Mouse (Mus musculus) layer of hippocampus, adult 2 months (tissue): ENCODE measurements around the gene Tmem121b. TPM values are rescaled to one million over a fixed set of nuclear protein-coding genes. Genes with fewer than 3 reads are reported as not detected.
A peak's percentile ranks its signal among the peaks of the same experiment; 100 is the strongest.

Experiments used
- DNase-seq, 2 experiments: peaks; one replicate each; pipeline ENCODE4 v3.0.0; 2022; ENCODE audit warnings: low spot score in 2 of 2
- H3K27ac ChIP-seq: fragments of 200-600 bp; 2 replicates; pipeline ENCODE4 v1.8.1; 2022
- H3K4me3 ChIP-seq: fragments of 200-600 bp; 2 replicates; pipeline ENCODE4 v1.8.1; 2022; ENCODE audit warnings: mild to moderate bottlenecking
- CTCF ChIP-seq: fragments of 200-600 bp; conservative IDR thresholded peaks from 2 replicates; pipeline ENCODE4 v1.8.1; 2022; ENCODE audit warnings: antibody characterized with exemption, mild to moderate bottlenecking, moderate library complexity
- total RNA-seq, 2 experiments: library from RNA; stranded (reverse); gene quantifications; 2 replicates each; pipeline ENCODE4 v1.2.3; 2021

Gene Tmem121b
- total RNA-seq, 2 experiments from 2014 or later, result 38.2 to 38.6 TPM

DNA sequence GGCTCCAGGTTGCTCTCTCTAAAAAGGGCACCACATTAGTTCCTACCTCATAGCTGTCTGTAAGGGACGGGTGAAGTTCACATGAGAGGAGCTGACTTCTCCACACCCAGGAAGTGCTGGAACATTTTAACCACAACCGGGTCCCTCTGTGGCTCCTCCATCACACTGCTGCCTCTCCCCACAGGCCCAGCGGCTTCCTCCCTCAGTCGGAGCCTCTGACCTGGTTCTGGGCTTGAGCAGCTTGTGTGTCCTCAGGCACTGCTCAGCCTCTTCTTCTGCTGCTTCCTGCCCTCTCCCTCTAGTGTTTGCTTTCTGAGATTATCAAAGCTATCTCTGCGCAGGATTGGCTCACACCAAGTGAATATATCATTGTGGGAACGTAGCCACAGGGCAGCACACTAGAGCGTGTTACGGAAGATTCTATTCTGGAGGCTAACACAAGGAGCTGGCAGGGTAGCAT lies 7.5 kb downstream of the Tmem121b start:
- no peak for DNase-seq

DNA sequence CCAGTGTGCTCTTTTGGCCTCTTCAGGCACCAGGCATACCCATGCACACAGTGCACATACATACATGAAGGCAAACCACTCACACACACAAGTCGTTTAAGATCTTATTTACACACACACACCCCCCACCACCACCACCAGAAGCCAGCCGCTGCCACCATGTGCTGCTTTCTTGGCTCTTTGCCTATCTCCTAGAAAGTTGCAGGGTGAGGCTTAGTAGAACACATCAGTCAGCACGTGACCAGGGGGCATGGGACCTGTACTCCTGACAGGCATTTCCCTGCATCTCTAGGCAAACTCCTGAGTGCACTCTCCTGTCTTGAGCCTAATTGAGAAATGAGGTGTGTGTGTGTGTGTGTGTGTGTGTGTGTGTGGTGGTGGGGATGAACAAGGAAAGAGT lies 8.6 kb downstream of the Tmem121b start:
- Histone ChIP-seq H3K27ac (no peak overlapping the region), H3K4me3 (no peak overlapping the region)
- TF ChIP-seq CTCF, result no peak
- DNase-seq, result no peak

More for the DNA sequence above, 7.5 kb downstream of the Tmem121b start:
- no peak for TF ChIP-seq CTCF
- Histone ChIP-seq H3K27ac (no peak overlapping the region), H3K4me3 (no peak overlapping the region)

DNA sequence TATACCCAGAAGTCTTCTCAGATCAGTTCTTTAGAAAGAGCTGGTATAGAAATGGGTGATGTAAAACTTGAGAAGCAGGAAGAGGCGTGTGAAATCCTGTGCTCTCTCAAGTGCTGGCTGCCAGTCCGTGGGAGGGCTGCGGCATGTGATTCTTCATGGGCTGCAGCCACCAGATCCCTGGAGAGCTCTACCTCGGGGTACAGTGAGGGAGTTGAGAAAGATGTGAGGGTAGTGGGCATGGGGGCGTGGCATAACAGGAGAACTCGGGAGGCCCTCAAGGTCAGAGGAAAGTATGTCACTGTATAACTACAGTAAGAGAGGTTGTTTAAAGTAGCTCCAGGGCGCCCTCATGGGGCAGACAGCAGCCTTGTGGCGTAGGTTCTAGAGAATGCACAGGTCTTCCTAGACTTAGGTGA lies 10.4 kb downstream of the Tmem121b start:
- no peak overlapping the region for H3K4me3 ChIP-seq
- TF ChIP-seq CTCF, result peak; percentile 81
- H3K27ac ChIP-seq, result 0 out of 2 replicates have a peak overlapping the region, but pooled peaks have one; percentile 6
- DNase-seq, result no peak

DNA sequence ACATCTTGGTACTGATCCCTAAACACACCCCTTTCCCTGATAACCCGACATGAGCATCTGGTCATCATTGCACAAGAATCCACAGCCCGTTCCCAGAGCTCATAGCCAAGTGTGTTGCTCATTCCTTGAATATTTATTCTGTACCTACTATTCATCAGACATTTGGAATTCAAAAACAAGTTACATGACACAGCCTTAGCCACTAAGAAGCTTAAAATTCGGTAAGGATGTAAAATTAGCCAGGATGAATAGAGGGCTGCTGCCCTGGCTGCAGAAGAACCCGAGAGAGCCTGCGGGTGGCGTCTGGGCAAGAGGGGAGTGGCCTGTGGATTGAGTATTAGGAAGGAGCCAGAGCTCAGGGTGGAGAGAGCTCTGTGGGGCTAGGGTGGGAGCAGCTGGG lies 10.9 kb downstream of the Tmem121b start:
- no peak overlapping the region for H3K4me3 ChIP-seq
- no peak for TF ChIP-seq CTCF
- no peak for DNase-seq
- 0 out of 2 replicates have a peak overlapping the region, but pooled peaks have one; percentile 6 for H3K27ac ChIP-seq

DNA sequence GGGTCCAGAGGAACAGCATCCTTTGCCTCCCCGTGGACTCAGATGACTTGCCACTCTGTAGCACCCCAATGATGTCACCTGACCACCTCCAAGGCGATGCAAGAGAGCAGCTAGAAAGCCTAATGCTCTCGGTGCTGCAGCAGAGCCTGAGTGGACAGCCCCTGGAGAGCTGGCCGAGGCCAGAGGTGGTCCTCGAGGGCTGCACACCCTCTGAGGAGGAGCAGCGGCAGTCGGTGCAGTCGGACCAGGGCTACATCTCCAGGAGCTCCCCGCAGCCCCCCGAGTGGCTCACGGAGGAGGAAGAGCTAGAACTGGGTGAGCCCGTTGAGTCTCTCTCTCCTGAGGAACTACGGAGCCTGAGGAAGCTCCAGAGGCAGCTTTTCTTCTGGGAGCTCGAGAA lies 11.6 kb downstream of the Tmem121b start:
- Histone ChIP-seq H3K4me3 (no peak overlapping the region), H3K27ac (no peak overlapping the region)
- no peak for DNase-seq
- no peak for TF ChIP-seq CTCF

DNA sequence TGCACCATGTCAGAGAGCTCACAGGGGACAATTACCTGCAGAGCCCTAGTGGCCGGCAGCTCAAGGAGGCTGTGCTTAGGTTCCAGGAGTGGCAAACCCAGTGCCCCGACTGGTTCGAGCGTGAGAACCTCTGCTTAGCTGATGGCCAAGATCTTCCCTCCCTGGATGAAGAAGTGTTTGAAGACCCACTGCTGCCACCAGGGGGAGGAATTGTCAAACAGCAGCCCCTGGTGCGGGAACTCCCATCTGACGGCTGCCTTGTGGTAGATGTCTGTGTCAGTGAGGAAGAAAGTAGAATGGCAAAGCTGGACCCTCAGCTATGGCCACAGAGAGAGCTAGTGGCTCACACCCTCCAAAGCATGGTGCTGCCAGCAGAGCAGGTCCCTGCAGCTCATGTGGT lies 12.1 kb downstream of the Tmem121b start:
- peak; percentile 69 for TF ChIP-seq CTCF
- H3K27ac ChIP-seq, result no peak overlapping the region
- no peak overlapping the region for H3K4me3 ChIP-seq
- DNase-seq, result no peak

DNA sequence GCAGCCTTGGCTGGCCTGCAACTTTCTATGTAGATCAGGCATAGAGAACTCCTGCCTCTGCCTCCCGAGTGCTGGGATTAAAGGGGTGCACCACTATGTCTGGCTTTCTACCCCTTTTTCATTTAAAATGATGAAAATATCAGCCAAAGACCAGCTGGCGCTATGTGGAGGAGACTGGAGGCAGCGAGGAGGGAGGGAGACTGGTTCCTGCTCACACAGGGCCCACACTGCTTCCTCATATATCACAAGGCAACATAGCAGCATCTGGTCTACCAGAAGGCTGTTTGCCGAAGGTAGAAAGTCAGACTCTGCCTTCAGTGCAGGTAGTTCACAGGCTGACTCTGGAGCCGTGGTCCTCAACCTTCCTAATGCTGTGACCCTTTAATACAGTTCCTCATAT lies 13.2 kb downstream of the Tmem121b start:
- peak; percentile 53 to 68 for DNase-seq
- H3K27ac ChIP-seq, result peak overlapping the region; percentile 61
- no peak overlapping the region for H3K4me3 ChIP-seq
- TF ChIP-seq CTCF, result no peak

DNA sequence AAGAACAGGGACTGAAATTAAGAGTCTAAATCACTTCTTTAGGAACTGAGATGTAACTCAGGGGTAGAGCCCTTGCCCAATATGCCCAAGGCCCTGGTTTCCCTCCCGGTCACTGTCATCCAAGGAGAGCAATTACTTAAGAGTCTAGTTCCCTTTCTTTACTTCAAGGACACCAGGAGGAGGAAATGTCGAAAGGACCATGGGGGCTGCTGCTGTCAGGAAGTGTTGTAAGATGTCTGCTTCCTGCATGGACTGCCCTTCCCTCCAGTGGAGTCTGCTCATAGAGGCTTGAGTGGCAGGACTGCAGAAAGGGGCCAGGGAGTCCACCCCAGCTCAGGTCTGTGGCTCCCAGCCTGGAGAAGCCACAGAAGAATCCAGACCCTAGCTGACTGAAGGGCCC lies 14.3 kb downstream of the Tmem121b start:
- Histone ChIP-seq H3K27ac (peak overlapping the region; percentile 61; the same call in 1 of the 2 replicates), H3K4me3 (no peak overlapping the region)
- no peak for DNase-seq
- TF ChIP-seq CTCF, result no peak

DNA sequence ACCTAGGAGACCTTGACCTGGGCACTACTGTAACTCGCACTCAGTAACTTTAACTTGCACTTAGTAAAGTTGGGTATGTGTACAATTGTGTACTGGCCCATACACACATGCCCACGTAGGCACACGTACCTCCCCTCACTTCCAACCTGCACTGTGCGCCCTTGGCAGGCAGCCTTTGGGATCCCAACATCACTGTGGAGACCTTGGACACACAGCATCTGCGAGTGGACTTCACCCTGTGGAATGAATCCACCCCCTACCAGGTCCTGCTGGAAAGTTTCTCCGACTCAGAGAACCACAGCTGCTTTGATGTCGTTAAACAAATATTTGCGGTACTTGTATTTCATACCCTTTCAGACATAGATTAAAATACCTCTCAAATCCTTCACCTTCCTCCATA lies 18.3 kb downstream of the Tmem121b start:
- no peak for TF ChIP-seq CTCF
- DNase-seq, result no peak
- H3K27ac ChIP-seq, result no peak overlapping the region
- no peak overlapping the region for H3K4me3 ChIP-seq

DNA sequence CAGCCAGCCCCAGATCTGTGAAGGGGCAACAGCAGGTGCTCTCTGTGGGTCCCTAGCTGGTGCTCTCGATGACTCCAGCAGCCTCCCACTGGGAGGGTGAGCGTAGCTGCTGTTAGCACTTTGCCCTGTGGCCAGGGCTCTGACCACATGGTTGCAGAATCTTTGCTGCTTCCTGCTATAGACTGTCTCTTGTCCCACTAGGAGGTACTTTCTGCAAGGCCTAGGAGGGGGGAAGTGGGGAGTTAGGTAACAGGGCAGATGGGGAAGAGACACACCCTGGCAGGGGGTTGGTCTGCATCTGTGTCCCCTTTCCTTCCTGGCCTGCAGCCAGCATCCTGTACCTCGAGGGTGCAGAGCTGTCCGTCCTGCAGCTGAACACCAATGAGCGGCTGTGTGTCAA lies 20.2 kb downstream of the Tmem121b start:
- Histone ChIP-seq H3K4me3 (no peak overlapping the region), H3K27ac (peak overlapping the region; percentile 72; the same call in 1 of the 2 replicates)
- no peak for TF ChIP-seq CTCF
- no peak for DNase-seq

DNA sequence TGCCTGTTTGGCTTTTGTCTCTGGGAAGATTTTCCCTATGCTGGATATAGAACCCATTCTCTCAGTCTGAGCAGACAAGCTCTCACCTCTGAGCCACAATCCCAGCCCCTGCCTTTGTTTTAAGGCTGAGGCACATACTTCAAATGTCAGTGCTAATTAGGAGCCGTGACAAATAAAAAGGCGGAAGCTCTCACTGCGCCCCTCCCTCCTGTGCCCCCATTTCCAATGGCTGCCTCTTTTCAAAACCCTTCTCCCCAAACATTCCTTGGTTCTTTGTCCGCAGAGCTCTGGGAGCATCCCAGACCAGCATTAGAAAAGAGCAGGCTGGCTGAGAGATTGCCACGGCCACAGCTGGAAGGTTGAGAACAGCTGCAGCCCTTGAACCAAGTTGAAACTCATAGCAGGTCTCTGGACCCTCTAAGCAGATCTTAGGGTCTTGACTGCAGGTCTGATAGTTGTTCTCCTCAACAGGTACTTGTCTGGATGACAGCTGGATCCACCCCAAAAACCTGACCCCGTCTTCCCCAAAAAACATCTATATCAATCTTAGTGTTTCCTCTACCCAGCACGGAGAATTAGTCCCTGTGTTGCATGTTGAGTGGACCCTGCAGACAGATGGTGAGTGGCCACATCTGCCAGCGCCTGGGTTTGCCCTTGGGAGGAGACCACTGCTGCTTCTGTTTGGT lies 21.0 kb downstream of the Tmem121b start:
- H3K4me3 ChIP-seq, result no peak overlapping the region
- H3K27ac ChIP-seq, result peak overlapping the region; percentile 72
- TF ChIP-seq CTCF, result no peak
- DNase-seq, result no peak

DNA sequence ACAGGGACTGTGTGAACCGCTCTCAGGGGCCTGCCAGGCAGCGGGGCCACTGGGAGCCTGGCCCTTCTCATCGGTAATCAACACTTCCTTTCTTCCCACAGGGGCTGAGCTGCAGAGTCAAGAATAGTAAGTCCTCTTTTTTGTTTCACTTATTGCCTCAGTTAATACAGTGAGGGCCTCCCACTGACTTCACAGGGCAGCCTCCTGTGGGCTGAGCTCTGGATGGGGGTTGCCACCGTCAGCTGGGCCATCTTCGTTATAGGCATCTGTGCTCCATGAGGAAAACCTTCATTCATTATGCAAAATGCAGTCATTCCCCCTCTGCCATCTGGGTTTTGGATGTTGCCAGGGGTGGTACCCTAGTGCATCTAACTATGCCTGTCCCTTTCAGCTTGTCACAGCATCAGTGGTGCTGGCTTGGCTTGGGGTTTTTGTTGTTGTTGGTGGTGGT lies 21.6 kb downstream of the Tmem121b start:
- Histone ChIP-seq H3K4me3 (no peak overlapping the region), H3K27ac (peak overlapping the region; percentile 72)
- DNase-seq, result no peak
- TF ChIP-seq CTCF, result no peak

DNA sequence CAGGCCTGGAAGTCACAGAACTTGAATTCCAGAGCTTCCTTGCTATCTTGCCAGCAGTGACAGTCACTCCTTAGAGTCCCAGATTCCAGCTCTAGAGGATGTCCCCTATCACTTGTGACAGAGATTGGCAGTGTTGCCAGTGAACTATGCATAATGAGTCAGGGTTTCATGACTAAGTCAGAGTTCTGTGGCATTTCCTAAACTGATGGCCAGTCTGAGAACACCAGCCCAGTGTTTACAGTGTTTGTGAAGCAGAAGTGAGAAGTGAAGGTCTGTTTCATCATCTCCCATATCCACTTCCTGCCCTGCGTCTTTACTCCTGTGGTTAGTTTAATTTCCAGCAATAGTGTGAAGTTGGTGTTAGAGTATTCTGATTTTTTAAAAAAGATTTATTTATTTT lies 22.9 kb downstream of the Tmem121b start:
- DNase-seq, result no peak
- TF ChIP-seq CTCF, result no peak
- Histone ChIP-seq H3K27ac (no peak overlapping the region; the same call in 1 of the 2 replicates), H3K4me3 (no peak overlapping the region)

DNA sequence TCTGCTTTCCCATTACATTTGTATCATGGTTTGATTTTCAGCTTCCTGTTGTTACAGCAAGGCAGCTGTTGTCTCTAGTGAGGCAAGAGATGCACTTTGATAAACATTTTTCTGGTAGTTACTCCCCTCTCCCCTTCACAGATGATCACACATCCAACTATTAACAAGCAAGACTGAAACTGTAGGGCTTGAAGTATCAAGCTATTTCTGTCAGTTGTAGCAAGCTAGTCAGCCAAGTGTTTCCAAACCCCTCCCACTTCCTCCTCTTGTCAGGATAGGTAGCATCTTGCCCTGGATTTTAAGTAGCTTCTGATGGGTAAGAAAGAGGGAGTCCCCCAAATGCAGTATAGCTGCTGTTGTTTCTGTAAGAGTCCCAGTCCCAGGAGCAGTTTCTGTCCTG lies 23.8 kb downstream of the Tmem121b start:
- no peak for TF ChIP-seq CTCF

DNA sequence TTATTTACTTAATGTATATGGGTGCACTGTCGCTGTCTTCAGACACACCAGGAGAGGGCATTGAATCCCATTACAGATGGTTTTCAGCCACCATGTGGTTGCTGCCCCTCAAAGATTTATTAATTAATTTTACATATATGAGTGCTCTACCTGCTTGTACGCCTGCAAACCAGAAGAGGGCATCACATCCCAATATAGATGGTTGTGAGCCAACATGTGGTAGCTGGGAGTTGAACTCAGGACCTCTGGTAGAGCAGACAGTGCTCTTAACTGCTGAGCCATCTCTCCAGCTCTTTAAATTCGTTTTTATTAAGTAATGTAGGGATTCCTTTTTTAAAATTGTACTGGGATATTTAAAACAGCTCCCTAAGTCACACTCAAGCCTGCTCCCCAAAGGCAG lies 24.3 kb downstream of the Tmem121b start:
- H3K4me3 ChIP-seq, result no peak overlapping the region

More for the DNA sequence above, 23.8 kb downstream of the Tmem121b start:
- no peak overlapping the region for H3K4me3 ChIP-seq
- no peak for DNase-seq
- H3K27ac ChIP-seq, result no peak overlapping the region

More for the DNA sequence above, 24.3 kb downstream of the Tmem121b start:
- peak; percentile 50 for TF ChIP-seq CTCF
- no peak for DNase-seq
- no peak overlapping the region for H3K27ac ChIP-seq
